Mouse (Mus musculus): ENCODE data around the gene Prrt1. TPM values are rescaled to one million over a fixed set of nuclear protein-coding genes. Genes with fewer than 3 reads are reported as not detected.

Prrt1 gene
- total and polyA plus RNA-seq, 3 experiments: not detected

DNA sequence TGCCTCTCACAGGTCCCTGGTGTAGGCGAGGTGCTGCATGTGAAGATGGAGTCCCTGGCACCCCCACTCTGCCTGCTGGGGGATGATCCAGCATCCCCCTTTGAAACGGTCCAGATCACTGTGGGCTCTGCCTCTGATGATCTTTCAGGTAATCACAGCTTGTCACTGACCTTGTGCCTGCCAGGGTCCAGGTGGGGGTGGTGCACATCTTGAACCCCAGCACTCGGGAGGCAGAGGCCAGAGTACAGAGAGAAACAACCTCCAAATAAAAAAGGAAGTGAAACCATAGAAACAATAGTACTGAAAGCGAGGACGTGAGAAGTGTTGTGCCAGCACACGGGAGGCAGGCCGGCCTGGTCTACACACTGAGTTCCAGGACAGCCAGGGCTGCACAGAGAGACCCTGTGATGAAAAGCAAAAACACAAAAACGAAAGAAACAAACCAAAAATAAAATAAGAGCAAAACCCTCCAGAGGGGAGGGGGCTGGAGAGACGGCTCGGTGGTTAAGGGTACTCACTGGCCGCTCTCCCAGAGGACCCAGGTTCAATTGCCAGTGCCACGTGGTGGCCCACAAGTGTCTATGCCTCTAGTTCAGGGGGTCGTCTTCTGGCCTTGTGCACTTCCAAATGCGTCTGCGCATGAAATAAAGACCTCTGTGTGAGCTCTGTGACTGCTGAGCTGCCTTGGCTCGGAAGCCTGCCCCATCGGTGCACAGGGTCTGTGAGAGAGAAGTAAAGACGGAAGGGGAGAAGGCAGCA is 20.0 kb downstream of the Prrt1 start (continued):
- TF ChIP-seq RCOR1 (conservative IDR thresholded peaks at IDR 0.05; ENCODE audit: low read depth, low read length): peak; percentile 63; the same call in 1 of the 2 replicates
- TF ChIP-seq KAT2A (IDR thresholded peaks at IDR 0.05; ENCODE audit: insufficient replicate concordance, low read length): no peak
- no peak for TF ChIP-seq CTCF (conservative IDR thresholded peaks at IDR 0.05 in 1 of 2, IDR thresholded peaks at IDR 0.05 in 1 of 2; ENCODE audit: low read depth in 2 of 2, low read length in 2 of 2)
- TF ChIP-seq POLR2AphosphoS2 (IDR thresholded peaks at IDR 0.05; ENCODE audit: low read depth, low read length): no peak
- TF ChIP-seq MAZ (IDR thresholded peaks at IDR 0.05; ENCODE audit: low read depth, low read length): no peak
- no peak for TF ChIP-seq ZKSCAN1 (IDR thresholded peaks at IDR 0.05; ENCODE audit: borderline replicate concordance, low read depth, low read length)
- no peak for TF ChIP-seq CHD1 (IDR thresholded peaks at IDR 0.05; ENCODE audit: low read depth, low read length)
- TF ChIP-seq EP300 (IDR thresholded peaks at IDR 0.05; ENCODE audit: low read length): peak; percentile 90
- TF ChIP-seq ZNF384 (IDR thresholded peaks at IDR 0.05; ENCODE audit: low read depth, low read length): no peak
- no peak for TF ChIP-seq NELFE (IDR thresholded peaks at IDR 0.05; ENCODE audit: low read depth, low read length)
- TF ChIP-seq RAD21 (IDR thresholded peaks at IDR 0.05; ENCODE audit: low read depth, low read length): no peak
- no peak for TF ChIP-seq NRF1 (IDR thresholded peaks at IDR 0.05; ENCODE audit: low read depth, low read length)
- peak; percentile 93 for TF ChIP-seq BHLHE40 (IDR thresholded peaks at IDR 0.05; ENCODE audit: low read depth, low read length)

DNA sequence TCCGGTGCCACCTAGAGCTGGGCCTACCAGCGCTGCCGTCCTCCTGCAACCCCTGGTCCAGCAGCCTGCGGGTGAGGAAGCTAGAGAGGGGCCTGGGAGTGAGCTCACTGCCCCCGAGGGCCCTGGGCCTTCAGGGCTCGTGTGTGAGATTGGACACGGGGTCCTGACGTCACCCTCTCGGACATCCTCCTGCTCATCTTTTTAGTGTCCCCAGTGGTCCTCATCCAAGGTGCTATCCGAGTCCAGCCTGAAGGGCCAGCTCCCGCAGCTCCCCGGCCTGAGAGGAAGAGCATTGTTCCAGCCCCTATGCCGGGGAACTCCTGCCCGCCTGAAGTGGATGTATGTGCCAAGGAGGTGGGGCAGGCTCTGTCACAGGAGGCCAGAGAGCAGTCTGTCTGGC is 21.4 kb downstream of the Prrt1 start:
- in situ Hi-C loops (cut with MboI; ENCODE audit: low pct_ligation_motif_present, low pct_unique_long_range_greater_than_20kb, low sequenced_read_pairs): no loop called here
- H3K4me3 ChIP-seq (replicated peaks in 1 of 3; ENCODE audit: low read depth in 2 of 3, low read length in 2 of 3, poor library complexity in 1 of 3): no peak overlapping the region
- peaks cover 52 to 81% of the 10 kb centered on the region in 2 experiments for H3K36me3 ChIP-seq (replicated peaks in 1 of 2; ENCODE audit: control insufficient read depth in 1 of 2, insufficient read depth in 1 of 2, low read length in 1 of 2)
- H3K4me2 ChIP-seq (ENCODE audit: insufficient read depth, low read depth, poor library complexity, severe bottlenecking): no peak overlapping the region
- no peak overlapping the region for H3K27ac ChIP-seq (ENCODE audit: insufficient read depth, low read depth)
- no peaks in the 10 kb centered on the region for H3K27me3 ChIP-seq (replicated peaks)
- dilution Hi-C loops (cut with MboI; ENCODE audit: extremely low pct_ligation_motif_present, extremely low pct_unique_long_range_greater_than_20kb, low sequenced_read_pairs): no loop called here
- no peaks in the 10 kb centered on the region for H3K79me2 ChIP-seq (replicated peaks; ENCODE audit: control insufficient read depth, extremely low read depth, insufficient read depth, poor library complexity, severe bottlenecking)
- no peak for TF ChIP-seq JUN (IDR thresholded peaks at IDR 0.05; ENCODE audit: insufficient read depth, low read depth, low read length)
- TF ChIP-seq MAZ (IDR thresholded peaks at IDR 0.05; ENCODE audit: low read depth, low read length): no peak
- TF ChIP-seq POLR2AphosphoS2 (IDR thresholded peaks at IDR 0.05; ENCODE audit: low read depth, low read length): no peak
- no peak for TF ChIP-seq SMC3 (IDR thresholded peaks at IDR 0.05; ENCODE audit: low read depth, low read length)
- TF ChIP-seq PAX5 (IDR thresholded peaks at IDR 0.05; ENCODE audit: low read length): no peak
- TF ChIP-seq RAD21 (IDR thresholded peaks at IDR 0.05; ENCODE audit: low read depth, low read length): no peak
- no peak for TF ChIP-seq GABPA (IDR thresholded peaks at IDR 0.05; ENCODE audit: insufficient replicate concordance, low read depth, low read length)
- no peak for TF ChIP-seq EP300 (IDR thresholded peaks at IDR 0.05; ENCODE audit: low read length)
- TF ChIP-seq KAT2A (IDR thresholded peaks at IDR 0.05; ENCODE audit: insufficient replicate concordance, low read length): no peak
- no peak for TF ChIP-seq ETS1 (conservative IDR thresholded peaks at IDR 0.05; ENCODE audit: low read depth, low read length)
- no peak for TF ChIP-seq NELFE (IDR thresholded peaks at IDR 0.05; ENCODE audit: low read depth, low read length)
- TF ChIP-seq HCFC1 (IDR thresholded peaks at IDR 0.05; ENCODE audit: low read depth, low read length): no peak
- TF ChIP-seq UBTF (IDR thresholded peaks at IDR 0.05; ENCODE audit: low read depth, low read length): no peak
- no peak for TF ChIP-seq MAFK (IDR thresholded peaks at IDR 0.05; ENCODE audit: insufficient replicate concordance, low read length)
- no peak overlapping the region for H3K9ac ChIP-seq (ENCODE audit: insufficient read depth, low read depth)
- no peaks in the 10 kb centered on the region for H3K9me3 ChIP-seq (replicated peaks; ENCODE audit: low read length)
- no peak for DNase-seq (ENCODE audit: extremely low read depth)
- peaks cover 16 to 34% of the 10 kb centered on the region in 2 experiments for H3K4me1 ChIP-seq (ENCODE audit: control insufficient read depth in 1 of 2, insufficient read depth in 2 of 2)
